Mouse (Mus musculus) forebrain, embryonic 10.5 days (tissue): ENCODE results near the gene Rab4b. TPM values are rescaled to one million over a fixed set of nuclear protein-coding genes. Genes with fewer than 3 reads are reported as not detected.

ENCODE experiments used
- DNase-seq: peaks from one replicate; pipeline ENCODE4 v3.0.0-alpha.2; 2017; ENCODE audit warnings: low spot score; ENCODE audit errors: extremely low spot score
- H3K27ac ChIP-seq: fragments of 300-500 bp; sonication (generic); 2 replicates; pipeline ENCODE4 v1.5.1; 2016; ENCODE audit warnings: mild to moderate bottlenecking
- H3K27me3 ChIP-seq: fragments of 300-500 bp; sonication (generic); 2 replicates; pipeline ENCODE4 v1.6.1; 2016; ENCODE audit warnings: mild to moderate bottlenecking; ENCODE audit not compliant: poor library complexity, severe bottlenecking
- H3K36me3 ChIP-seq: fragments of 300-500 bp; sonication (generic); replicated peaks from 2 replicates; pipeline ENCODE4 v1.6.1; 2016; ENCODE audit warnings: mild to moderate bottlenecking, moderate library complexity
- H3K4me1 ChIP-seq: fragments of 300-500 bp; sonication (generic); 2 replicates; pipeline ENCODE4 v1.6.1; 2016
- H3K4me3 ChIP-seq: fragments of 300-500 bp; sonication (generic); 2 replicates; pipeline ENCODE4 v1.5.1; 2016; ENCODE audit warnings: mild to moderate bottlenecking, moderate library complexity
- H3K9me3 ChIP-seq: fragments of 300-500 bp; sonication (generic); 2 replicates; pipeline ENCODE4 v1.6.1; 2016; ENCODE audit warnings: mild to moderate bottlenecking, moderate library complexity
- WGBS: fragments of 180-500 bp; shearing (Covaris S2); methylation state at CpG from one replicate; pipeline ENCODE4 v1.1.7; 2016; 5-methylcytosine and 5-hydroxymethylcytosine counted together
- polyA plus RNA-seq: library from polyadenylated mRNA; unstranded; fragments of >200 nt; fragmentation: Nextera tagmentation; extraction: Ambion mirVana; gene quantifications from 2 replicates; pipeline ENCODE4 v1.2.1, GENCODE M21; 2016

Rab4b gene
- polyA plus RNA-seq, 1 experiment from 2014 or later, result 56.3 TPM

DNA sequence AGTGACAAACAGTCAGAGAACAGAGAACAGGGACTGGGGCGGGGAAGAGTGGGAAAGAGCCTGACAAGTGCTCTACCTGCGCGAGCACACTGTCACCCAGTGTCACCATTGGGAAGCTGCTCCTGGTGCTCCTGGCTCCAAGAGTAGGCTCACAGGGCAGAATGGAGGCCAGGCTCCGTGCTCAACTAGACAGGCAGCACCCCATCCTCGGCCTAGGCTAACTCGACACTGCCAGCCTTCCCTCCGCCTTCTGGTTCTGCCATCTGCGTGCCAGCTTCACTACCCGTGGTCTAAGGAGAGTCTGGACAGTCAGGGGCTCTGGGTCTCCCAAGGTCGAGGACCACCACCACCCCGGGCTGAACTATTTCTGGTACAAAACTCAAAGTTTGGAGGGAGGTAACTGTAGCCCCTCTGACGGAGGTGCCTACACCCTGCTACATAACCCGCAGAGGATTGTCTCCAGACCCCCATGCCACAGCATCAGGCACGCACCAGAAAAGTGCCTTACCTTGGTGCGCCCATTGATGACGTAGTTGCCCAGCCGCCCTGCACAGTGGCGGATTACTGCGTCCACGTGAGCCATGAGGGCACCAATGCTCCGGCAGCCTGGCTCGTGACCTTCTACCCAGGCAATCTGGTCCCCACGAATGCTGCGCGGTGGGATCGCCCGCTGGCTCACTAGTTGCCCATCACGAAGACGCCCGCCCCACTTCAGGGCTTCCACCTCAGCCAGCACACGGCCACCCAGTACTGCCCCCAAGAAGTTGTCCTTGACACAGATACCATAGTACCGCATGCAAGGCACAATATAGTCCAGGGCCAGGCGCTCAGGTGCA is 14.4 kb downstream of the Rab4b start:
- no peak for DNase-seq
- Histone ChIP-seq H3K4me3 (peak overlapping the region; percentile 77), H3K27me3 (no peaks in the 10 kb centered on the region), H3K9me3 (no peaks in the 10 kb centered on the region), H3K36me3 (peaks cover 62% of the 10 kb centered on the region), H3K27ac (0 out of 2 replicates have a peak overlapping the region, but pooled peaks have one; percentile 0), H3K4me1 (peaks cover 65% of the 10 kb centered on the region)
- 88% methylated on average over 33 of the region's 33 CpGs for WGBS

GRCm38 (mm10) chr7:27163450-27163805 is 15.3 kb downstream of the Rab4b start:
- Histone ChIP-seq H3K4me1 (peaks cover 65% of the 10 kb centered on the region), H3K4me3 (peak overlapping the region; percentile 77; the same call in 1 of the 2 replicates), H3K36me3 (peaks cover 70% of the 10 kb centered on the region), H3K27me3 (no peaks in the 10 kb centered on the region), H3K27ac (no peak overlapping the region), H3K9me3 (no peaks in the 10 kb centered on the region)
- 94% methylated on average over 5 of the region's 5 CpGs for WGBS
- no peak for DNase-seq

- H3K4me1 ChIP-seq, result peaks cover 65% of the 10 kb centered on the region
- no peak overlapping the region for H3K27ac ChIP-seq
- H3K4me3 ChIP-seq, result peak overlapping the region; percentile 77; the same call in 1 of the 2 replicates
- no peaks in the 10 kb centered on the region for H3K9me3 ChIP-seq
- no peak for DNase-seq
- WGBS, result 86% methylated on average over 5 of the region's 5 CpGs
- peaks cover 73% of the 10 kb centered on the region for H3K36me3 ChIP-seq
- H3K27me3 ChIP-seq, result no peaks in the 10 kb centered on the region
Measured at GRCm38 (mm10) chr7:27162780-27163449, 15.8 kb downstream of the Rab4b start.

- no peak overlapping the region for H3K4me3 ChIP-seq
- H3K36me3 ChIP-seq, result peaks cover 83% of the 10 kb centered on the region
- WGBS, result 90% methylated on average over 4 of the region's 4 CpGs
Measured at GRCm38 (mm10) chr7:27161744-27162143, 17.0 kb downstream of the Rab4b start.

DNA sequence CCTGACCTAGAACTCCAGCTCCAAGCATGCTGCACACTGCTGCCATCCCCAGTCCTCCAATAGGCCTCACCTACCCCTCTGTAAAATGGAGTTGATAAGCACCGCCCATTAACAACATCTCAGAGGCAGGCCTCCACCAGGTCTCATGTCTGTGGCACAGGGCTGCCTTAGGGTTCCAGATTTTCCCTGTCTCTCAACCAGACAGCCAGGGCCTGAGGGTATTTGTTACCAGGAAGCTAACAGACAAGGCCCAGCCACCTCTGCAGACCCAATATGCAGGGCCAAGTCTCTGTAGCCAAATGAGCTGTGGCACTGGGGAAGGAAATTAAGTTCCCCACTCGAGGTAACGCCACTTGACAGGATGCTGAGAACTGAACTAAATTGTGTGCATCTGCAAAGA is 17.8 kb downstream of the Rab4b start:
- no peak overlapping the region for H3K27ac ChIP-seq
- peaks cover 55% of the 10 kb centered on the region for H3K4me1 ChIP-seq
- 92% methylated on average over 3 of the region's 3 CpGs for WGBS

More at GRCm38 (mm10) chr7:27161744-27162143, 17.0 kb downstream of the Rab4b start:
- no peak for DNase-seq
- Histone ChIP-seq H3K4me1 (peaks cover 55% of the 10 kb centered on the region), H3K27me3 (no peaks in the 10 kb centered on the region), H3K9me3 (no peaks in the 10 kb centered on the region), H3K27ac (no peak overlapping the region)

DNA sequence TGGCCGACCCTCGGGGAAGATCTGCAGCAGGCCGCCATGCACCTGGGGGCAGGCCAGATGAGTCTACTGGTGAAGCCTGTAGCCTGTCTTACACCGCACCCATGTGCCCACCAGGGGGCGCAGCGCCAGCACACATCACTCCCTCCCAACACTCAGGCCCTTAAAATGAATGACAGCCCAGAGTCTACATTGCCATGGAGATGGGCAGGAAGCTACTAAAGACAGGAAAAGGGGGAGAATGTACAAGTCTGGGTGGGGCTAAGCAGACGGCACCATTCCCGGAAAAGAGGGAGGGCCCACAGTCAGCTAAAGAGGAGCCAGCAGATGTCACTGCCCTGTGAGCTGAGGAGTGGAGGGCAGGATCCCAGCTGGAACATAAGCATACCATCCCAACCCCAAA is 18.8 kb downstream of the Rab4b start:
- H3K4me1 ChIP-seq, result peaks cover 46% of the 10 kb centered on the region
- no peaks in the 10 kb centered on the region for H3K27me3 ChIP-seq
- WGBS, result 29% methylated on average over 8 of the region's 8 CpGs
- DNase-seq, result peak; percentile 81
- peaks cover 80% of the 10 kb centered on the region for H3K36me3 ChIP-seq
- H3K9me3 ChIP-seq, result no peaks in the 10 kb centered on the region
- H3K4me3 ChIP-seq, result no peak overlapping the region
- H3K27ac ChIP-seq, result no peak overlapping the region

More for the DNA sequence above, 17.8 kb downstream of the Rab4b start:
- no peak for DNase-seq
- no peaks in the 10 kb centered on the region for H3K27me3 ChIP-seq
- no peak overlapping the region for H3K4me3 ChIP-seq
- H3K36me3 ChIP-seq, result peaks cover 86% of the 10 kb centered on the region
- H3K9me3 ChIP-seq, result no peaks in the 10 kb centered on the region

DNA sequence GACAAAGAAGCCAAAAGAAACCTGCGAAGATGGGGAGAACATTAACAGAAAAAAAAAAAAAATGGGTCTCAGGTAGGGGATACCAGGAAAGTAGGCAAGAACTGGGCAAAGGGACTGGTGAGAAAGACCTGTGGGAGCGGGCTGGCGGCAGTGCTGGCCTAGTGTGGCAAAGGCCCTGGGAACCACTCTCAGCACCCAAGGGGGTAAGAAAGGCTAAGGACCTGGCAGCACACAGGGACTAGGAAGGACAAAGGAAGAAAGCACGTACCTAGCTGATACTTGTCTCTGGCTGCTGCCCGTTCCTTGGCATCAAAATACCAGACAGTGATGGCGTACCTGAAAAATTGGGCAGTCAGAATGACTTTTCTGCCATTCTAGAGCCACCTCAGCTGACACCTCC is 19.4 kb downstream of the Rab4b start:
- DNase-seq, result no peak
- no peak overlapping the region for H3K27ac ChIP-seq
- H3K4me1 ChIP-seq, result peaks cover 40% of the 10 kb centered on the region
- H3K27me3 ChIP-seq, result no peaks in the 10 kb centered on the region
- no peaks in the 10 kb centered on the region for H3K9me3 ChIP-seq
- no peak overlapping the region for H3K4me3 ChIP-seq
- WGBS, result 94% methylated on average over 6 of the region's 6 CpGs
- H3K36me3 ChIP-seq, result peaks cover 74% of the 10 kb centered on the region

GRCm38 (mm10) chr7:27158171-27158570 is 20.5 kb downstream of the Rab4b start:
- DNase-seq, result no peak
- WGBS, result 96% methylated on average over 9 of the region's 9 CpGs

GRCm38 (mm10) chr7:27156005-27156404 is 22.7 kb downstream of the Rab4b start:
- Histone ChIP-seq H3K27me3 (no peaks in the 10 kb centered on the region), H3K27ac (no peak overlapping the region), H3K36me3 (peaks cover 42% of the 10 kb centered on the region), H3K9me3 (no peaks in the 10 kb centered on the region), H3K4me3 (no peak overlapping the region), H3K4me1 (peaks cover 13% of the 10 kb centered on the region)
- DNase-seq, result no peak
- WGBS, result 88% methylated on average over 13 of the region's 13 CpGs

More at GRCm38 (mm10) chr7:27158171-27158570, 20.5 kb downstream of the Rab4b start:
- Histone ChIP-seq H3K27ac (no peak overlapping the region), H3K27me3 (no peaks in the 10 kb centered on the region), H3K36me3 (peaks cover 63% of the 10 kb centered on the region), H3K4me1 (peaks cover 29% of the 10 kb centered on the region), H3K4me3 (no peak overlapping the region), H3K9me3 (no peaks in the 10 kb centered on the region)

- Histone ChIP-seq H3K36me3 (peaks cover 16% of the 10 kb centered on the region), H3K4me1 (no peaks in the 10 kb centered on the region), H3K27me3 (no peaks in the 10 kb centered on the region), H3K27ac (no peak within 1 kb of the TSS), H3K9me3 (0 out of 2 replicates have a peak, but pooled peaks cover 4% of the 10 kb centered on the region), H3K4me3 (no peak within 1 kb of the TSS)
- DNase-seq, result no peak
- 88% methylated on average over 10 of the region's 10 CpGs for WGBS
Measured at GRCm38 (mm10) chr7:27153205-27153764, 25.4 kb downstream of the Rab4b start, which contains the start of gene Cyp2t4. TSS of gene Cyp2t4 (plus strand) at chr7:27153714.

- Histone ChIP-seq H3K9me3 (peaks cover 12% of the 10 kb centered on the region), H3K27me3 (no peaks in the 10 kb centered on the region), H3K27ac (no peak overlapping the region), H3K4me3 (no peak overlapping the region), H3K36me3 (no peaks in the 10 kb centered on the region), H3K4me1 (no peaks in the 10 kb centered on the region)
- DNase-seq, result no peak
- WGBS, result 78% methylated on average over 8 of the region's 8 CpGs
Measured at GRCm38 (mm10) chr7:27136410-27136996, 42.2 kb downstream of the Rab4b start.

DNA sequence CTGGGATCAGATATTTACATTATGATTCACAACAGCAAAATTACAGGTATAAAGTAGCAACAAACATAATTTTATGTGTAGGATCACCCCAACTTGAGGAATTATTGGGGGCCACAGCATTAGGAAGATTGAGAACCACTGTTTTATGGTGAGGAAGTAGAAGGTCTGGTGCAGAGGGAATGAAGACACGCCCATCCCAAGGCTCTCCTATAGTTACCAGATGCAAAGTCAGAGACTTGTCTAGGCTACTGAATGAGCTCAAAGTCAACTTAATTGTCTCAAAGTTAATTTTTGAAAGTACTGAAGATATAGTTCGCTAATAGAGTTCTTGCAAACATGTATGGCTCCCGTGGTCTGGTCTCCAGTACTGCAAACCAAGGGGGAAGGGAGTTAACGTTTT is 44.9 kb downstream of the Rab4b start:
- H3K4me3 ChIP-seq, result no peak overlapping the region
- no peaks in the 10 kb centered on the region for H3K36me3 ChIP-seq
- WGBS, result 82% methylated on average over 4 of the region's 4 CpGs
- H3K9me3 ChIP-seq, result peaks cover 6% of the 10 kb centered on the region; the same call in 1 of the 2 replicates
- no peak overlapping the region for H3K27ac ChIP-seq
- H3K4me1 ChIP-seq, result no peaks in the 10 kb centered on the region
- H3K27me3 ChIP-seq, result no peaks in the 10 kb centered on the region
- DNase-seq, result no peak
